Mouse (Mus musculus) heart, embryonic 14.5 days (tissue): ENCODE measurements around the gene Vstm2l. TPM values are rescaled to one million over a fixed set of nuclear protein-coding genes. Genes with fewer than 3 reads are reported as not detected.

ENCODE experiments used
- ATAC-seq: fragments of 200-750 bp; cut with Nextera tagmentation; 2 replicates; pipeline ENCODE4 v1.8.0; 2017; ENCODE audit warnings: low read depth, moderate TSS enrichment; ENCODE audit not compliant: insufficient number of reproducible peaks, insufficient read depth, low FRiP score
- H3K27ac ChIP-seq, 2 experiments: fragments of 200-500 bp in 1 of 2; fragments of 300-500 bp in 1 of 2; sonication (generic) in 1 of 2; replicated peaks in 1 of 2; 2 replicates each; pipeline ENCODE4 v1.5.1; 2012 to 2014; ENCODE audit warnings: low read depth in 2 of 2, low read length in 2 of 2, control low read depth in 1 of 2, mild to moderate bottlenecking in 1 of 2, mixed read lengths in 1 of 2; ENCODE audit not compliant: control insufficient read depth in 1 of 2, insufficient read depth in 1 of 2
- H3K27me3 ChIP-seq: fragments of 300-500 bp; sonication (generic); 2 replicates; pipeline ENCODE4 v1.6.1; 2014; ENCODE audit warnings: mild to moderate bottlenecking, low read length, control low read depth; ENCODE audit not compliant: control insufficient read depth, insufficient read depth
- H3K36me3 ChIP-seq: fragments of 300-500 bp; sonication (generic); 2 replicates; pipeline ENCODE4 v1.6.1; 2014; ENCODE audit warnings: mild to moderate bottlenecking, control low read depth, low read length, mixed read lengths; ENCODE audit not compliant: control insufficient read depth, insufficient read depth
- H3K4me1 ChIP-seq, 2 experiments: fragments of 200-500 bp in 1 of 2; fragments of 300-500 bp in 1 of 2; sonication (generic) in 1 of 2; 2 replicates each; pipeline ENCODE4 v1.6.1; 2012 to 2014; ENCODE audit warnings: low read length in 2 of 2, control low read depth in 1 of 2, mixed read lengths in 1 of 2; ENCODE audit not compliant: control insufficient read depth in 2 of 2, insufficient read depth in 2 of 2
- H3K4me2 ChIP-seq: fragments of 300-500 bp; sonication (generic); 2 replicates; pipeline ENCODE4 v1.6.1; 2014; ENCODE audit warnings: mild to moderate bottlenecking, low read length
- H3K4me3 ChIP-seq, 2 experiments: fragments of 200-500 bp in 1 of 2; fragments of 300-500 bp in 1 of 2; sonication (generic) in 1 of 2; 2 replicates each; pipeline ENCODE4 v1.5.1; 2012 to 2014; ENCODE audit warnings: low read length in 2 of 2, mild to moderate bottlenecking in 2 of 2, control low read depth in 1 of 2, low read depth in 1 of 2, moderate library complexity in 1 of 2; ENCODE audit not compliant: control insufficient read depth in 1 of 2, insufficient read depth in 1 of 2
- H3K9ac ChIP-seq: fragments of 300-500 bp; sonication (generic); 2 replicates; pipeline ENCODE4 v1.6.1; 2014; ENCODE audit warnings: mild to moderate bottlenecking, low read length
- H3K9me3 ChIP-seq: fragments of 300-500 bp; sonication (generic); 2 replicates; pipeline ENCODE4 v1.6.1; 2016; ENCODE audit warnings: low read length, control low read depth; ENCODE audit not compliant: control insufficient read depth
- WGBS: fragments of 180-500 bp; shearing (Covaris S2); extraction: QIAGEN DNeasy Blood & Tissue Kit; methylation state at CpG from one replicate; pipeline ENCODE4 v1.1.7; 2014; 5-methylcytosine and 5-hydroxymethylcytosine counted together
- polyA plus RNA-seq: library from polyadenylated mRNA; unstranded; fragments of >200 nt; fragmentation: Nextera tagmentation; extraction: Ambion mirVana; gene quantifications from 2 replicates; pipeline ENCODE4 v1.2.1, GENCODE M21; 2014

The Vstm2l gene
- polyA plus RNA-seq, 1 experiment from 2014 or later: not detected

DNA sequence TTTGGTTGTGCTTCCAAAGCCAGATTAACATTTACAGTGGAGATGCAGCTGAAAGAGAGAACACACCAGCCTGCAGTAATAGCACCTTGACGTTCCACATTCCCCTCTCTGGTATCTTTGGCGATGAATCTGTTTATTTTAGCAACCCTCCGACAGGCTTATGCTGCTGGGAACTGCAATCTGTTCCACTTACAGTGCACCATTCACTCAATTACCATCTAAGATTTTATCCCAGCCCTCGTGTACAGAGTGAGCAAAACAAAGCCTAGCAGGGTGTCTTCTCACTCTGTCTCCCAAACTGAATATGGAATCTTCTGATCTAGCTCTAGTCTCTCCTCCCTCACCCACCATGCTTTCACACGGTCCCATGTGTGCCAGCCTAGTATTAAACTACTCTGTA is 36.5 kb upstream of the Vstm2l start:
- H3K36me3 ChIP-seq: no peaks in the 10 kb centered on the region; the same call in none of the 2 replicates
- H3K27me3 ChIP-seq: peaks cover 5% of the 10 kb centered on the region; the same call in 1 of the 2 replicates
- no peak overlapping the region for H3K4me3 ChIP-seq
- H3K9ac ChIP-seq: no peak overlapping the region
- no peak overlapping the region for H3K4me2 ChIP-seq
- WGBS: 52% methylated on average over 5 of the region's 5 CpGs
- ATAC-seq: no peak
- no peak overlapping the region for H3K27ac ChIP-seq
- H3K4me1 ChIP-seq: peaks cover 5 to 6% of the 10 kb centered on the region in 2 experiments; a peak in 3 of 4 replicates
- H3K9me3 ChIP-seq: no peaks in the 10 kb centered on the region

DNA sequence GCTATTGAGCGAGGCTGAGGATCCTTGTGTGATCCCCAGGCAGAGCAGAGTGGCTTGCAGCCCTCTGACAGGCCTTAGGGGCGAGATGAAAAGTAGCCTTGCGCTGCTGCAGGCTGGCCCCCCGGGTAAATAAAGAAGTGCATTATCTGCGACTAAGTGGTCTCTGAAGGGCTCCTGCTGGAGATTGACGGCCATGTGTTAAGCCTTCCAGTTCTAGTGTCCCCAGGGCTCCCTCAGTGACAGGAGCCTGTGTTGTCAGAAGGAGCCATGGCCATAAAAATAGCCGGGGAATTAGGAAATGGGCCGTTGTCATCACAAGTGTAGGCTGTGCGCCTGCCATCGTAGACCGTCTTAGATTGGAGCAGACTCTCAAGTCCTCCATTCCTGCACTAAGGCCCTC is 32.5 kb upstream of the Vstm2l start:
- ATAC-seq: no peak
- Histone ChIP-seq H3K9ac (no peak overlapping the region), H3K4me3 (no peak overlapping the region), H3K4me2 (no peak overlapping the region), H3K9me3 (no peaks in the 10 kb centered on the region), H3K27me3 (peaks cover 5% of the 10 kb centered on the region; the same call in 1 of the 2 replicates), H3K4me1 (peaks cover 5 to 6% of the 10 kb centered on the region in 2 experiments; a peak in 3 of 4 replicates), H3K36me3 (peaks cover 19% of the 10 kb centered on the region), H3K27ac (no peak overlapping the region)
- 19% methylated on average over 11 of the region's 11 CpGs for WGBS

DNA sequence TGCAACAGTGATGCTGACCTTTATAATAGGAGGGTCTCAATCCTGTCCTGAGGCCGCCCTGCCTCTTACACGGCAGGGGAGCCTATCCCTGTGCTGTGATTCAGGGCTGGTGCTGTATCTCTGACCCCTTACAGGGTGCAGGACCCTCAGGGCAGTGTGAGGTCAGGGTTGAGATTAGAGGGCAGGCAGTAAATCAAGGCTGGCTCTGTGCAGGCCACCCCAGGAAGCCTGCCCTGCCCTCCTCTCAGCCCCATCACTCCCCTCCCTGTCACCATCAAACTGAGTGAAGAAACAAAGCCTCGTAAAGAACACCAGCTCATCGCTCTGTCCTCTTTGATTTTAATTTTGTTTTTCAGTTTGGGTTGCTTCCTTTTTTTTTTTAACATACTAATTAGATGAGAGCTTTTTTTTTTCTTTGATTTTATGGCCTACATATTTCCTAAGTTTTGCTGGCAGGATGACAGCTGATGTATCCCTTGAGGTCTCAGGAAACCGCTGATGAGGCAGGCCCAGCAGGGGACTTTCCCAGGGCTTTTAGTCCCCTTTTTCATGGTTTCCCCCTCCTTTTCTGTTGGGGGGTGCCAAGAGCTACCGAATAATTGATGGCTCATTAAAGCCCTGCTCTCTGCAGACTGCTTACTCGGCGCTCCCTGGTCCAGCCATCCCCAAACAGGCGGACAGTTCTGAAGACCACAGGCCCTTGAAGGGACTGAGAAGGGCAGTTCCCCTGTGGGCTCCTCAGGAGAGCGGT is 27.0 kb upstream of the Vstm2l start:
- H3K9ac ChIP-seq: no peak overlapping the region
- H3K4me2 ChIP-seq: no peak overlapping the region
- H3K27ac ChIP-seq: no peak overlapping the region
- H3K27me3 ChIP-seq: no peaks in the 10 kb centered on the region
- peaks cover 29% of the 10 kb centered on the region for H3K36me3 ChIP-seq
- no peak overlapping the region for H3K4me3 ChIP-seq
- H3K9me3 ChIP-seq: no peaks in the 10 kb centered on the region
- WGBS: 62% methylated on average over 10 of the region's 10 CpGs
- ATAC-seq: no peak
- H3K4me1 ChIP-seq: no peaks in the 10 kb centered on the region

DNA sequence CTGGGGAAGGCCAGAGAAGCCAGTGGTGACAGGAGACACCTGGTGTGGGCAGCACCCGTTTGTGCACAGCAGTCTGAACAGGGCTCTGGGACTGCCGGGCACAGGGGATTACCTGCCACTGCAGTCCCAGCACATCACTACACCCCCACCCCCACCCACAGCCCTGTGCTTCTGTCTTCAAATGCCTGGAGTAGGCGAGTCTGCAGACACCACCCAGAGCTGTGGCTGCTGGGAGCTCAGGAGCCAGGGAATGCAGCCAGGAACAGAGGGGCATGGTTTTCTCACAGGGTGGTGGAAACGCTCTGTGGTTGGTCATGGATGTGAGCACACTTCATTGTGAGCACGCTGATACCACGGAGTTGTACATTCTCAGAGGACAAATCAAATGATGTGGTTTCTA is 23.3 kb upstream of the Vstm2l start:
- Histone ChIP-seq H3K4me3 (no peak overlapping the region), H3K27me3 (no peaks in the 10 kb centered on the region), H3K4me1 (no peaks in the 10 kb centered on the region; a peak in 2 of 4 replicates), H3K9me3 (no peaks in the 10 kb centered on the region), H3K27ac (no peak overlapping the region), H3K4me2 (no peak overlapping the region), H3K36me3 (peaks cover 10% of the 10 kb centered on the region; the same call in 1 of the 2 replicates), H3K9ac (no peak overlapping the region)
- 74% methylated on average over 6 of the region's 6 CpGs for WGBS
- ATAC-seq: no peak

DNA sequence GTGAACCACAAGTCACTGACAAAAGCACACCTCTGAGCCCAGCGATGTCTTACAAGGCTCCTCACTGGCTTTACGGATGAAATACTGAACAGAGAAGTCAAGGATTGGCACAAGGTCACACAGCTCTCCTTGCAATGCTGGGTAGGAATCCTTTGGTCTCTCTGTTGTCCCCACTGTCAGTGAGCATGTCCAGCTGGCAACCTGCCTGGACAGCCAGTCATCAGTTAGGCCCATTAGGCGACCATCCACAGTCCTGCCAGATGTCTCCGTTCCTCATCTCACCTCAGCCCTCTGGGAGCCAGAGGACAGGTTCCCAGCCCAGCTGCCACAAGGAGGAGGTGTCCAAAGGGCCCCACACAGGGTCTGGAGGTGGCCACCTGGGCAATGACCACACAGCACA is 17.3 kb upstream of the Vstm2l start:
- Histone ChIP-seq H3K27me3 (peaks cover 12% of the 10 kb centered on the region), H3K27ac (no peak overlapping the region), H3K9ac (no peak overlapping the region), H3K36me3 (no peaks in the 10 kb centered on the region), H3K4me3 (no peak overlapping the region), H3K9me3 (no peaks in the 10 kb centered on the region), H3K4me2 (no peak overlapping the region), H3K4me1 (no peaks in the 10 kb centered on the region; a peak in 2 of 4 replicates)
- ATAC-seq: no peak
- WGBS: 65% methylated on average over 4 of the region's 4 CpGs

DNA sequence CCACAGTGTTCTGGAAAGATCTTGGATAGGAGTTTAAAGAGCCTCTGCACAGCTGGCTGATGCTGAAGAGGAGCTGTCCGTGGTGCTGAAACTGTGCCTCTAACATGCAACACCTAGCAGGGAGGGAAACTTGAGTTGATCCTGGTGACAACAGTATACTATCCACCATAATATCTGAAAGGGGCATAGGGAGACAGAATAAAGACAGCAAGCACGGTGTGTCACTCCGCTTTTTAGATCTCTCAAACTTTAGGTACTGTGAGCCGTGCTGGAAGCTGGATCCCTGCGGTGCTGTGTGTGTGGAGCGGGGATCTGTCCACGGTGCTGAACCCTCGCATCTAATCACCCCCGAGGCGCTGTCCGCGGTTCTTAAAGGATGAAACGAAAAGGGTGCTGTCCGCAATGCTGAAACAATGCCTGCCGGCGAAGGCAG is 1.2 kb upstream of the Vstm2l start:
- under 1% methylated on average over 16 of the region's 16 CpGs for WGBS
- Histone ChIP-seq H3K4me3 (no peak overlapping the region), H3K27me3 (peaks cover 56% of the 10 kb centered on the region), H3K36me3 (no peaks in the 10 kb centered on the region), H3K4me1 (peaks cover 0 to 2% of the 10 kb centered on the region in 2 experiments; a peak in 2 of 4 replicates), H3K4me2 (no peak overlapping the region), H3K9me3 (no peaks in the 10 kb centered on the region), H3K9ac (no peak overlapping the region), H3K27ac (no peak overlapping the region)
- peak; percentile 60; the same call in 1 of the 2 replicates for ATAC-seq

DNA sequence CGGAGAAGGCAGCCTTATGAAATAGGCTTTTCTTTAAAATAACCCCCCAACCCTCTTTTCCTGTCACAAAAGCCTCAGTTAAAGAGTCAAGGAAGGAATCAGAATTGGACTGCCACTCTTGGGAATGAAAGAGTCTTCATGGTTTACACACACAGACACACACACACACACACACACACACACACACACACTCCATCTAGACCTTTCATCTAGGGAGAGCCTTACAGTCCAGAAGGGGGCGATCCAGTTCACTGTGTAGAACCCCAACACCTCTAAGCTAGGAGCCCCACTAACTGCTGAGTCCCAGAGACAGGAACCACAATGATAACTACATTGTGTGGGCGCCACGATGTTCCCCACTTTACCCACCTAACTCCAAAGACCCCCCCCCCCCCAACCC is 748 bp upstream of the Vstm2l start:
- Histone ChIP-seq H3K27ac (no peak overlapping the region), H3K4me2 (no peak overlapping the region), H3K36me3 (no peaks in the 10 kb centered on the region), H3K4me3 (no peak overlapping the region), H3K9ac (no peak overlapping the region), H3K27me3 (peaks cover 57% of the 10 kb centered on the region), H3K4me1 (peaks cover 0 to 2% of the 10 kb centered on the region in 2 experiments; a peak in 2 of 4 replicates), H3K9me3 (no peaks in the 10 kb centered on the region)
- ATAC-seq: no peak
- 3% methylated on average over 4 of the region's 4 CpGs for WGBS
